Mouse (Mus musculus) liver, embryonic 13.5 days (tissue): ENCODE data around the gene Sf1. TPM values are rescaled to one million over a fixed set of nuclear protein-coding genes. Genes with fewer than 3 reads are reported as not detected.
A peak's percentile ranks its signal among the peaks of the same experiment; 100 is the strongest.

ENCODE experiments used
- ATAC-seq: fragments of 200-750 bp; cut with Nextera tagmentation; 2 replicates; pipeline ENCODE4 v1.8.0; 2017; ENCODE audit warnings: low read depth, mild to moderate bottlenecking, moderate number of reproducible peaks, moderate library complexity
- DNase-seq: peaks from one replicate; pipeline ENCODE4 v3.0.0; 2022
- H3K27ac ChIP-seq: fragments of 300-500 bp; sonication (generic); 2 replicates; pipeline ENCODE4 v1.5.1; 2015; ENCODE audit warnings: moderate library complexity, mild to moderate bottlenecking, inconsistent platforms
- H3K27me3 ChIP-seq: fragments of 300-500 bp; sonication (generic); 2 replicates; pipeline ENCODE4 v1.6.1; 2015; ENCODE audit warnings: mild to moderate bottlenecking, inconsistent platforms
- H3K36me3 ChIP-seq: fragments of 300-500 bp; sonication (generic); 2 replicates; pipeline ENCODE4 v1.6.1; 2015; ENCODE audit warnings: mild to moderate bottlenecking, inconsistent platforms
- H3K4me1 ChIP-seq: fragments of 300-500 bp; sonication (generic); replicated peaks from 2 replicates; pipeline ENCODE4 v1.6.1; 2015; ENCODE audit warnings: inconsistent platforms
- H3K4me2 ChIP-seq: fragments of 300-500 bp; sonication (generic); 2 replicates; pipeline ENCODE4 v1.6.1; 2015; ENCODE audit warnings: inconsistent platforms, mild to moderate bottlenecking, moderate library complexity
- H3K4me3 ChIP-seq: fragments of 300-500 bp; sonication (generic); replicated peaks from 2 replicates; pipeline ENCODE4 v1.5.1; 2015; ENCODE audit warnings: mild to moderate bottlenecking, inconsistent platforms
- H3K9ac ChIP-seq: fragments of 300-500 bp; sonication (generic); 2 replicates; pipeline ENCODE4 v1.6.1; 2015; ENCODE audit warnings: mild to moderate bottlenecking, inconsistent platforms
- H3K9me3 ChIP-seq: fragments of 300-500 bp; sonication (generic); replicated peaks from 2 replicates; pipeline ENCODE4 v1.6.1; 2016; ENCODE audit warnings: inconsistent platforms
- WGBS: fragments of 180-500 bp; shearing (Covaris S2); methylation state at CpG from one replicate; pipeline ENCODE4 v1.1.7; 2015; ENCODE audit not compliant: insufficient replicate concordance; 5-methylcytosine and 5-hydroxymethylcytosine counted together
- polyA plus RNA-seq: library from polyadenylated mRNA; unstranded; fragments of >200 nt; fragmentation: Nextera tagmentation; extraction: Ambion mirVana; gene quantifications from 2 replicates; pipeline ENCODE4 v1.2.1, GENCODE M21; 2015

Sf1 gene
- polyA plus RNA-seq, 1 experiment from 2014 or later = 68.4 TPM

GRCm38 (mm10) chr19:6341453-6342077, 21.9 kb upstream of the Sf1 start:
- Histone ChIP-seq H3K4me1 (peaks cover 71% of the 10 kb centered on the region), H3K9ac (peak overlapping the region; percentile 87), H3K27ac (peak overlapping the region; percentile 70), H3K36me3 (peaks cover 68% of the 10 kb centered on the region), H3K9me3 (no peaks in the 10 kb centered on the region), H3K4me3 (peak overlapping the region; percentile 81), H3K4me2 (peak overlapping the region; percentile 100), H3K27me3 (no peaks in the 10 kb centered on the region)
- no peak for DNase-seq
- WGBS = 3% methylated on average over 23 of the region's 23 CpGs
- ATAC-seq = peak; percentile 25; the same call in 1 of the 2 replicates

- Histone ChIP-seq H3K36me3 (peaks cover 68% of the 10 kb centered on the region), H3K9ac (peak overlapping the region; percentile 87), H3K27me3 (no peaks in the 10 kb centered on the region), H3K4me2 (peak overlapping the region; percentile 100), H3K4me3 (peak overlapping the region; percentile 81), H3K9me3 (no peaks in the 10 kb centered on the region), H3K4me1 (peaks cover 63% of the 10 kb centered on the region), H3K27ac (peak overlapping the region; percentile 70)
- WGBS = 52% methylated on average over 5 of the region's 5 CpGs
- no peak for DNase-seq
- no peak for ATAC-seq
Measured at GRCm38 (mm10) chr19:6342276-6342933, 21.1 kb upstream of the Sf1 start.

GRCm38 (mm10) chr19:6343066-6343925, 20.2 kb upstream of the Sf1 start:
- Histone ChIP-seq H3K4me2 (peak overlapping the region; percentile 100; the same call in 1 of the 2 replicates), H3K9ac (peak overlapping the region; percentile 26; the same call in 1 of the 2 replicates), H3K4me3 (no peak overlapping the region)

GRCm38 (mm10) chr19:6343996-6344395, 19.5 kb upstream of the Sf1 start:
- DNase-seq (no peak), ATAC-seq (no peak)
- H3K4me1 ChIP-seq = peaks cover 72% of the 10 kb centered on the region
- H3K4me2 ChIP-seq = no peak overlapping the region
- H3K27ac ChIP-seq = no peak overlapping the region
- no peak overlapping the region for H3K9ac ChIP-seq
- no peak overlapping the region for H3K4me3 ChIP-seq
- no peaks in the 10 kb centered on the region for H3K27me3 ChIP-seq
- H3K9me3 ChIP-seq = no peaks in the 10 kb centered on the region
- WGBS = 80% methylated on average over 5 of the region's 5 CpGs
- H3K36me3 ChIP-seq = peaks cover 55% of the 10 kb centered on the region

More at GRCm38 (mm10) chr19:6343066-6343925, 20.2 kb upstream of the Sf1 start:
- no peaks in the 10 kb centered on the region for H3K9me3 ChIP-seq
- H3K27ac ChIP-seq = no peak overlapping the region; the same call in 1 of the 2 replicates
- 58% methylated on average over 19 of the region's 19 CpGs for WGBS
- peaks cover 62% of the 10 kb centered on the region for H3K36me3 ChIP-seq
- H3K27me3 ChIP-seq = no peaks in the 10 kb centered on the region
- DNase-seq (no peak), ATAC-seq (no peak)
- peaks cover 68% of the 10 kb centered on the region for H3K4me1 ChIP-seq

GRCm38 (mm10) chr19:6346023-6346422, 17.5 kb upstream of the Sf1 start:
- Histone ChIP-seq H3K27ac (0 out of 2 replicates have a peak overlapping the region, but pooled peaks have one; percentile 3), H3K4me3 (no peak overlapping the region), H3K4me1 (peaks cover 67% of the 10 kb centered on the region), H3K9ac (no peak overlapping the region), H3K9me3 (no peaks in the 10 kb centered on the region), H3K4me2 (no peak overlapping the region), H3K27me3 (no peaks in the 10 kb centered on the region), H3K36me3 (peaks cover 44% of the 10 kb centered on the region)
- DNase-seq = no peak
- ATAC-seq = no peak
- 84% methylated on average over 5 of the region's 5 CpGs for WGBS

- no peak for ATAC-seq
- Histone ChIP-seq H3K27ac (no peak overlapping the region), H3K27me3 (no peaks in the 10 kb centered on the region), H3K9ac (no peak overlapping the region), H3K4me2 (no peak overlapping the region), H3K9me3 (no peaks in the 10 kb centered on the region), H3K36me3 (peaks cover 44% of the 10 kb centered on the region), H3K4me3 (no peak overlapping the region), H3K4me1 (peaks cover 64% of the 10 kb centered on the region)
- no peak for DNase-seq
- WGBS = 75% methylated on average over 10 of the region's 10 CpGs
Measured at GRCm38 (mm10) chr19:6346661-6347060, 16.8 kb upstream of the Sf1 start.

GRCm38 (mm10) chr19:6347615-6348014, 15.9 kb upstream of the Sf1 start:
- DNase-seq (no peak), ATAC-seq (no peak)
- H3K9ac ChIP-seq = no peak overlapping the region
- H3K4me2 ChIP-seq = no peak overlapping the region
- no peaks in the 10 kb centered on the region for H3K27me3 ChIP-seq
- WGBS = 88% methylated on average over 4 of the region's 4 CpGs
- H3K4me1 ChIP-seq = peaks cover 59% of the 10 kb centered on the region
- no peak overlapping the region for H3K4me3 ChIP-seq
- H3K9me3 ChIP-seq = no peaks in the 10 kb centered on the region
- H3K27ac ChIP-seq = no peak overlapping the region
- peaks cover 44% of the 10 kb centered on the region for H3K36me3 ChIP-seq

- ATAC-seq = no peak
- H3K36me3 ChIP-seq = peaks cover 46% of the 10 kb centered on the region
- DNase-seq = no peak
- no peak overlapping the region for H3K4me3 ChIP-seq
- peak overlapping the region; percentile 34 for H3K9ac ChIP-seq
- peak overlapping the region; percentile 66 for H3K27ac ChIP-seq
- H3K27me3 ChIP-seq = no peaks in the 10 kb centered on the region
- 36% methylated on average over 9 of the region's 9 CpGs for WGBS
- peak overlapping the region; percentile 39; the same call in 1 of the 2 replicates for H3K4me2 ChIP-seq
- peaks cover 50% of the 10 kb centered on the region for H3K4me1 ChIP-seq
- no peaks in the 10 kb centered on the region for H3K9me3 ChIP-seq
Measured at GRCm38 (mm10) chr19:6348717-6349116, 14.8 kb upstream of the Sf1 start.

GRCm38 (mm10) chr19:6349215-6349983, 14.1 kb upstream of the Sf1 start:
- DNase-seq (no peak), ATAC-seq (peak; percentile 66)
- no peak overlapping the region for H3K4me3 ChIP-seq
- peak overlapping the region; percentile 39 for H3K4me2 ChIP-seq
- H3K27me3 ChIP-seq = no peaks in the 10 kb centered on the region
- 20% methylated on average over 14 of the region's 14 CpGs for WGBS
- H3K9ac ChIP-seq = peak overlapping the region; percentile 34
- H3K27ac ChIP-seq = peak overlapping the region; percentile 66
- H3K4me1 ChIP-seq = peaks cover 46% of the 10 kb centered on the region
- peaks cover 46% of the 10 kb centered on the region for H3K36me3 ChIP-seq
- no peaks in the 10 kb centered on the region for H3K9me3 ChIP-seq

GRCm38 (mm10) chr19:6351431-6352106, 11.9 kb upstream of the Sf1 start:
- Histone ChIP-seq H3K4me2 (no peak overlapping the region), H3K4me1 (peaks cover 36% of the 10 kb centered on the region), H3K4me3 (no peak overlapping the region), H3K27ac (no peak overlapping the region), H3K9me3 (no peaks in the 10 kb centered on the region), H3K9ac (no peak overlapping the region), H3K36me3 (peaks cover 31% of the 10 kb centered on the region), H3K27me3 (no peaks in the 10 kb centered on the region)
- 74% methylated on average over 14 of the region's 14 CpGs for WGBS
- no peak for DNase-seq
- ATAC-seq = no peak
